Mouse (Mus musculus) MEL (cell line): Measurements from ENCODE around the gene Trp73. TPM values are rescaled to one million over a fixed set of nuclear protein-coding genes. Genes with fewer than 3 reads are reported as not detected.

ENCODE experiments used
- DNase-seq: peaks from one replicate; pipeline ENCODE4 v3.0.0; 2011; ENCODE audit warnings: low read depth, low spot score
- H3K27ac ChIP-seq: 2 replicates; pipeline ENCODE4 v1.5.1; 2012; ENCODE audit warnings: low read depth, mild to moderate bottlenecking, control low read depth, low read length, moderate library complexity; ENCODE audit not compliant: control insufficient read depth
- H3K27me3 ChIP-seq, 2 experiments: fragments of 150-350 bp in 1 of 2; sonication (generic) in 1 of 2; 2 replicates each; pipeline ENCODE4 v1.6.1; 2012; ENCODE audit warnings: low read length in 2 of 2, mild to moderate bottlenecking in 2 of 2, improper control_type of control experiment in 1 of 2, moderate library complexity in 1 of 2; ENCODE audit not compliant: insufficient read depth in 2 of 2, control insufficient read depth in 1 of 2
- H3K36me3 ChIP-seq, 2 experiments: 2 replicates each; pipeline ENCODE4 v1.6.1; 2012 to 2014; ENCODE audit warnings: low read length in 2 of 2, improper control_type of control experiment in 1 of 2, inconsistent platforms in 1 of 2, mild to moderate bottlenecking in 1 of 2; ENCODE audit not compliant: insufficient read depth in 2 of 2, control insufficient read depth in 1 of 2
- H3K4me1 ChIP-seq, 2 experiments: fragments of 150-350 bp in 1 of 2; sonication (generic) in 1 of 2; 2 replicates each; pipeline ENCODE4 v1.6.1; 2012; ENCODE audit warnings: low read length in 2 of 2, improper control_type of control experiment in 1 of 2, mild to moderate bottlenecking in 1 of 2; ENCODE audit not compliant: insufficient read depth in 2 of 2, control insufficient read depth in 1 of 2
- H3K4me3 ChIP-seq, 2 experiments: fragments of 150-350 bp in 1 of 2; sonication (generic) in 1 of 2; 2 replicates each; pipeline ENCODE4 v1.5.1; 2012; ENCODE audit warnings: low read depth in 2 of 2, low read length in 2 of 2, mild to moderate bottlenecking in 2 of 2, moderate library complexity in 2 of 2, control low read depth in 1 of 2, improper control_type of control experiment in 1 of 2; ENCODE audit not compliant: control insufficient read depth in 1 of 2, insufficient read depth in 1 of 2
- H3K79me2 ChIP-seq: 2 replicates; pipeline ENCODE4 v1.6.1; 2012; ENCODE audit warnings: mild to moderate bottlenecking, low read length, moderate library complexity; ENCODE audit not compliant: control insufficient read depth, poor library complexity, insufficient read depth
- H3K9ac ChIP-seq: 2 replicates; pipeline ENCODE4 v1.6.1; 2012; ENCODE audit warnings: low read depth, mild to moderate bottlenecking, control low read depth, low read length, moderate library complexity; ENCODE audit not compliant: control insufficient read depth, poor library complexity, severe bottlenecking
- H3K9me3 ChIP-seq: fragments of 150-350 bp; sonication (generic); replicated peaks from 2 replicates; pipeline ENCODE4 v1.6.1; 2012; ENCODE audit warnings: mild to moderate bottlenecking, low read length, improper control_type of control experiment, moderate library complexity; ENCODE audit not compliant: insufficient read depth
- E2F4 ChIP-seq: IDR thresholded peaks from 2 replicates; pipeline ENCODE4 v1.6.1; 2011; ENCODE audit warnings: low read depth, low read length, improper control_type of control experiment, borderline replicate concordance
- ELF1 ChIP-seq: IDR thresholded peaks from 2 replicates; pipeline ENCODE4 v1.6.1; 2014; ENCODE audit warnings: low read depth, mild to moderate bottlenecking, inconsistent platforms, low read length, improper control_type of control experiment, moderate library complexity
- EP300 ChIP-seq, 2 experiments: IDR thresholded peaks; 2 replicates each; pipeline ENCODE4 v1.6.1; 2011; ENCODE audit warnings: improper control_type of control experiment in 2 of 2, low read length in 2 of 2, low read depth in 1 of 2, mild to moderate bottlenecking in 1 of 2
- HCFC1 ChIP-seq: IDR thresholded peaks from 2 replicates; pipeline ENCODE4 v1.6.1; 2012; ENCODE audit warnings: low read depth, mild to moderate bottlenecking, inconsistent platforms, low read length, improper control_type of control experiment, moderate library complexity
- MEF2A ChIP-seq: IDR thresholded peaks from 2 replicates; pipeline ENCODE4 v1.6.1; 2014; ENCODE audit warnings: low read depth, mild to moderate bottlenecking, inconsistent platforms, low read length, improper control_type of control experiment; ENCODE audit not compliant: poor library complexity, insufficient replicate concordance, severe bottlenecking; ENCODE audit errors: extremely low read depth
- MXI1 ChIP-seq: IDR thresholded peaks from 2 replicates; pipeline ENCODE4 v1.6.1; 2011; ENCODE audit warnings: mild to moderate bottlenecking, low read depth, low read length, improper control_type of control experiment
- MYB ChIP-seq: IDR thresholded peaks from 2 replicates; pipeline ENCODE4 v1.6.1; 2011; ENCODE audit warnings: mild to moderate bottlenecking, low read depth, low read length, improper control_type of control experiment
- POLR2A ChIP-seq, 2 experiments: IDR thresholded peaks; 2 replicates each; pipeline ENCODE4 v1.6.1; 2011 to 2012; ENCODE audit warnings: low read length in 2 of 2, mild to moderate bottlenecking in 2 of 2, control low read depth in 1 of 2, improper control_type of control experiment in 1 of 2, low read depth in 1 of 2, moderate library complexity in 1 of 2; ENCODE audit not compliant: control insufficient read depth in 1 of 2, insufficient read depth in 1 of 2, poor library complexity in 1 of 2
- POLR2AphosphoS2 ChIP-seq: IDR thresholded peaks from 2 replicates; pipeline ENCODE4 v1.6.1; 2011; ENCODE audit warnings: low read length, improper control_type of control experiment
- SMC3 ChIP-seq: IDR thresholded peaks from 2 replicates; pipeline ENCODE4 v1.6.1; 2011; ENCODE audit warnings: low read depth, low read length, improper control_type of control experiment
- TAL1 ChIP-seq: IDR thresholded peaks from 2 replicates; pipeline ENCODE4 v1.6.1; 2012; ENCODE audit warnings: mild to moderate bottlenecking, inconsistent platforms, low read length, moderate library complexity, mixed read lengths
- USF1 ChIP-seq: IDR thresholded peaks from 2 replicates; pipeline ENCODE4 v1.6.1; 2014; ENCODE audit warnings: low read depth, mild to moderate bottlenecking, inconsistent platforms, low read length, improper control_type of control experiment, moderate library complexity
- ZKSCAN1 ChIP-seq: IDR thresholded peaks from 2 replicates; pipeline ENCODE4 v1.6.1; 2012; ENCODE audit warnings: low read depth, mild to moderate bottlenecking, inconsistent platforms, low read length, improper control_type of control experiment, moderate library complexity
- polyA plus RNA-seq, 2 experiments: library from polyadenylated mRNA; stranded (reverse) in 1 of 2; unstranded in 1 of 2; fragments of >175 nt in 1 of 2; fragments of >200 nt in 1 of 2; gene quantifications; 2 replicates each; pipeline versions ENCODE4 v1.2.1 to v1.2.4; 2012; ENCODE audit warnings: low replicate concordance in 2 of 2, low read depth in 1 of 2; ENCODE audit not compliant: insufficient read length in 2 of 2, insufficient read depth in 1 of 2, missing spikeins in 1 of 2
- total RNA-seq: library from RNA; depleted of rRNA; stranded (reverse); fragments of 300-350 nt; gene quantifications from 2 replicates; pipeline ENCODE4 v1.2.3, GENCODE M21; 2012

Gene Trp73
- total and polyA plus RNA-seq, 3 experiments, result 0.03 to 0.04 TPM; not detected in 1

- H3K27me3 ChIP-seq, result no peaks in the 10 kb centered on the region
- no peaks in the 10 kb centered on the region for H3K36me3 ChIP-seq
- H3K79me2 ChIP-seq, result no peaks in the 10 kb centered on the region
- no peak for TF ChIP-seq EP300 (IDR thresholded peaks at IDR 0.05; ENCODE audit: low read depth in 1 of 2, low read length in 2 of 2)
- TF ChIP-seq, all 39 proteins: peak for 0
- Histone ChIP-seq H3K9ac (no peak overlapping the region), H3K9me3 (no peaks in the 10 kb centered on the region), H3K4me1 (no peaks in the 10 kb centered on the region), H3K27ac (no peak overlapping the region), H3K4me3 (no peak overlapping the region)
- no peak for DNase-seq
Observed at GRCm38 (mm10) chr4:154122374-154122773, 17.6 kb downstream of the Trp73 start.

GRCm38 (mm10) chr4:154121800-154122199 lies 18.2 kb downstream of the Trp73 start:
- H3K9ac ChIP-seq, result no peak overlapping the region
- H3K4me3 ChIP-seq, result no peak overlapping the region
- TF ChIP-seq USF1, result no peak
- no peaks in the 10 kb centered on the region for H3K9me3 ChIP-seq
- no peaks in the 10 kb centered on the region for H3K79me2 ChIP-seq
- no peaks in the 10 kb centered on the region for H3K27me3 ChIP-seq
- no peaks in the 10 kb centered on the region for H3K4me1 ChIP-seq
- no peaks in the 10 kb centered on the region for H3K36me3 ChIP-seq
- no peak for DNase-seq
- H3K27ac ChIP-seq, result no peak overlapping the region

GRCm38 (mm10) chr4:154119208-154119607 lies 20.8 kb downstream of the Trp73 start:
- H3K4me3 ChIP-seq, result no peak overlapping the region
- DNase-seq, result no peak
- H3K27ac ChIP-seq, result no peak overlapping the region
- no peaks in the 10 kb centered on the region for H3K4me1 ChIP-seq
- H3K9ac ChIP-seq, result no peak overlapping the region
- no peaks in the 10 kb centered on the region for H3K9me3 ChIP-seq
- H3K27me3 ChIP-seq, result no peaks in the 10 kb centered on the region
- no peaks in the 10 kb centered on the region for H3K36me3 ChIP-seq
- no peak for TF ChIP-seq MXI1
- TF ChIP-seq MEF2A, result no peak
- no peak for TF ChIP-seq E2F4
- no peak for TF ChIP-seq TAL1
- no peak for TF ChIP-seq MYB
- H3K79me2 ChIP-seq, result no peaks in the 10 kb centered on the region

- no peaks in the 10 kb centered on the region for H3K36me3 ChIP-seq
- H3K27ac ChIP-seq, result no peak overlapping the region
- H3K4me1 ChIP-seq, result no peaks in the 10 kb centered on the region
Observed at GRCm38 (mm10) chr4:154118782-154119181, 21.2 kb downstream of the Trp73 start.

More at GRCm38 (mm10) chr4:154118782-154119181, 21.2 kb downstream of the Trp73 start:
- no peaks in the 10 kb centered on the region for H3K9me3 ChIP-seq
- no peaks in the 10 kb centered on the region for H3K27me3 ChIP-seq
- H3K79me2 ChIP-seq, result no peaks in the 10 kb centered on the region
- TF ChIP-seq MYB, result no peak
- no peak for TF ChIP-seq MXI1
- TF ChIP-seq ZKSCAN1, result no peak
- no peak for TF ChIP-seq SMC3
- no peak for TF ChIP-seq POLR2A (IDR thresholded peaks at IDR 0.05; ENCODE audit: control insufficient read depth in 1 of 2, insufficient read depth in 1 of 2, low read depth in 1 of 2, low read length in 2 of 2, poor library complexity in 1 of 2)
- TF ChIP-seq HCFC1, result no peak
- no peak for TF ChIP-seq POLR2AphosphoS2
- TF ChIP-seq ELF1, result no peak
- TF ChIP-seq, all 39 proteins: peak for 0
- no peak overlapping the region for H3K4me3 ChIP-seq
- H3K9ac ChIP-seq, result no peak overlapping the region
- DNase-seq, result no peak
